ENCODE assay signal across 10 mouse cellular contexts in the genomic region with DNA sequence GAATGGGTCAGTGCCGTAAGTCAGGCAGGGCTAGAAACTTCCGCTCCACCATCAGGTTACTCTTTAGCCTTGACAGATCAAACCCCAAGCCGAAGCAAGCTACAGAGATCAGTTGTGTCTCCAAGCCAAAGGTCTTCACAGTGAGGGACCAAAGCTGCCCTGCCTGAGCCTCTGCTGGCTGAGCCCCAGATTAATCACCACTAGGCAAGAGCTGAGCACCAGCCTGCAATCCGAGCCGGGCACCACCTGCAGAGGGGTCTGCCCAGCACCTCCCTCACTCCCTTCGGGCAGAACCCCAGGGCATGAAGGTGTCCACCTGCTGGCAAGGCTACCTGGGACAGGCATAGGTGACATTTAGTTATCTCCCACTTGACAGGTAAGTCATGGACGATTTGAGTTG.
"Had no signal": no experiment of that assay in that cellular context is flagged by ENCODE, and none has a peak within 500 bp of the region (broad histone marks: within the 10 kb centered on the region; RNA-seq: fewer than 3 reads in every experiment).

No protein-coding gene starts in this region.

- H3K4me2 ChIP-seq: limb, embryonic 15.5 days; liver, embryonic 12.5 days; lung, embryonic 15.5 days; midbrain, embryonic 13.5 days; neural tube, embryonic 15.5 days had no signal

- ATAC-seq: hindbrain, postnatal 0 days; liver, embryonic 12.5 days; midbrain, embryonic 13.5 days had no signal

- H3K9me3 ChIP-seq: limb, embryonic 15.5 days; liver, embryonic 12.5 days; lung, embryonic 15.5 days; midbrain, embryonic 13.5 days; neural tube, embryonic 15.5 days had no signal

- H3K4me3 ChIP-seq: limb, embryonic 15.5 days; liver, embryonic 12.5 days; lung, embryonic 15.5 days; midbrain, embryonic 13.5 days; myocyte; neural tube, embryonic 15.5 days had no signal

- H3K27me3 ChIP-seq: limb, embryonic 15.5 days; liver, embryonic 12.5 days; lung, embryonic 15.5 days had no signal

- H3K9ac ChIP-seq: limb, embryonic 15.5 days; liver, embryonic 12.5 days; lung, embryonic 15.5 days; midbrain, embryonic 13.5 days; neural tube, embryonic 15.5 days had no signal

- H3K27ac ChIP-seq: hindbrain, postnatal 0 days; limb, embryonic 15.5 days; liver, embryonic 12.5 days; lung, embryonic 15.5 days; midbrain, embryonic 13.5 days; neural tube, embryonic 15.5 days had no signal

- DNase-seq: lung, postnatal 14 days; thymus, adult 18-20 months; thymus, postnatal 14 days had no signal
